ENCODE assay signal across 8 mouse cellular contexts in the genomic region with DNA sequence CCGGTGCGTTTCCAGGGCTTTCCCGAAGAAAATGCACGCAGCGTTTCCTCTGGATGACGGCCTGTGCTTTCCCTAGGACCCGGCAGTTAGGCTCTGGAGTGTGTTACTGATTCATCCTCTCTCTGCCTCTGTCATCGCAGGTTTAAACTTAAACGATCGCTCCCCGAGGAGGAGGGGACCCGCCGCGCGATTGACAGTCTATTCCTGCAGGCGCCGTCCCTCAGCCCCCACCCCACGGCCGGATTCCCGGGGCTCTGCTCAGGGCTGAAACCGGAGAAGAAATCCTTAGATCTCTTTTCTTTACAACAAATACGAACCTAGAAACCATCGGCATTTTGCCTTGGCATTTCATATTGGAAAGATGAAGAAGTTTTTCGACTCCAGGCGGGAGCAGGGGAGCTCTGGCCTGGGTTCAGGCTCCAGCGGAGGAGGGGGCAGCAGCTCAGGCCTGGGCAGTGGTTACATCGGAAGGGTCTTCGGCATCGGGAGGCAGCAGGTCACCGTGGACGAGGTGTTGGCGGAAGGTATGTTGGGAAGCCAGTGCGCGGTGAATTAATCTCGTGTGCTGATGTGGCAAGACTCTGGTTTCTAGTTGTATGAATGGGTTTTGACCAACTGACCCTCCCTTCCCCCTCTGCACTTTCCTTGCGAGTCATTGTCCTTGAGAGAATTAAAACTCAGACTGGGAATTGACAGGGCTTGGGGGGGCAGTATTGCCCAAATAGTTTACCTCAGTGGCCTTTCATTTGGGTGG. TPM values are rescaled to one million over a fixed set of nuclear protein-coding genes. Genes with fewer than 3 reads are reported as not detected.
DNase-seq lines count a peak whose midpoint lies in the region; ATAC-seq and TF ChIP-seq lines count a peak whose summit lies in the region.

No protein-coding gene starts in this region.

- peak overlapping the region; percentile 99 for H3K27ac ChIP-seq in gastrocnemius, adult 2 months
- H3K27ac ChIP-seq in embryonic facial prominence, embryonic 15.5 days (replicated peaks): peak overlapping the region; percentile 98
- H3K27ac ChIP-seq in limb, embryonic 10.5 days: peak overlapping the region; percentile 94
- H3K27ac ChIP-seq in midbrain, embryonic 10.5 days (replicated peaks): peak overlapping the region; percentile 97

- intact Hi-C loops in gastrocnemius, adult 2 months (cut with DNase I): loop anchor here (5.0 kb wide), 2 partner anchors 33 to 37 kb away; no protein-coding TSS in a partner anchor
- intact Hi-C loops in heart, postnatal 36 days (cut with DNase I): loop anchor here (1.0 to 2.0 kb wide), 4 partner anchors 17 to 67 kb away; no protein-coding TSS in a partner anchor

- TF ChIP-seq CTCF in gastrocnemius, adult 2 months (IDR thresholded peaks at IDR 0.05): no peak

- peak; percentile 42 for DNase-seq in gastrocnemius, adult 2 months
- no peak for DNase-seq in gastrocnemius, postnatal 25 days
- DNase-seq in R1 (ENCODE audit: low read depth, low spot score): peak; percentile 60
- DNase-seq in heart, postnatal 36 days: peak; percentile 31 to 52
- DNase-seq in limb, embryonic 10.5 days (ENCODE audit: low spot score): peak; percentile 58
- no peak for DNase-seq in midbrain, embryonic 10.5 days (ENCODE audit: low spot score)
- DNase-seq in testis, postnatal 10 days (ENCODE audit: low spot score): peak; percentile 66

- H3K9ac ChIP-seq in embryonic facial prominence, embryonic 15.5 days: peak overlapping the region; percentile 91

- 1% methylated on average over 36 of the region's 36 CpGs for WGBS in embryonic facial prominence, embryonic 15.5 days
- WGBS in limb, embryonic 10.5 days: under 1% methylated on average over 36 of the region's 36 CpGs
- under 1% methylated on average over 36 of the region's 36 CpGs for WGBS in midbrain, embryonic 10.5 days

- 0 out of 2 replicates have a peak, but pooled peaks cover 8% of the 10 kb centered on the region for H3K36me3 ChIP-seq in embryonic facial prominence, embryonic 15.5 days
- H3K36me3 ChIP-seq in limb, embryonic 10.5 days: peaks cover 13% of the 10 kb centered on the region
- H3K36me3 ChIP-seq in midbrain, embryonic 10.5 days: peaks cover 6% of the 10 kb centered on the region; the same call in 1 of the 2 replicates

- H3K4me3 ChIP-seq in gastrocnemius, adult 2 months: peak overlapping the region; percentile 92
- peak overlapping the region; percentile 98 for H3K4me3 ChIP-seq in embryonic facial prominence, embryonic 15.5 days (replicated peaks)
- H3K4me3 ChIP-seq in limb, embryonic 10.5 days: peak overlapping the region; percentile 87
- peak overlapping the region; percentile 83 for H3K4me3 ChIP-seq in midbrain, embryonic 10.5 days

- no peaks in the 10 kb centered on the region for H3K9me3 ChIP-seq in embryonic facial prominence, embryonic 15.5 days (replicated peaks)
- no peaks in the 10 kb centered on the region for H3K9me3 ChIP-seq in limb, embryonic 10.5 days (replicated peaks)
- no peaks in the 10 kb centered on the region for H3K9me3 ChIP-seq in midbrain, embryonic 10.5 days (replicated peaks)

- peaks cover 35% of the 10 kb centered on the region for H3K4me1 ChIP-seq in embryonic facial prominence, embryonic 15.5 days
- peaks cover 32% of the 10 kb centered on the region for H3K4me1 ChIP-seq in limb, embryonic 10.5 days
- peaks cover 36% of the 10 kb centered on the region for H3K4me1 ChIP-seq in midbrain, embryonic 10.5 days

- H3K4me2 ChIP-seq in embryonic facial prominence, embryonic 15.5 days (replicated peaks): peak overlapping the region; percentile 66

- H3K27me3 ChIP-seq in embryonic facial prominence, embryonic 15.5 days: no peaks in the 10 kb centered on the region
- H3K27me3 ChIP-seq in limb, embryonic 10.5 days (ENCODE audit: low read depth, poor library complexity, severe bottlenecking): no peaks in the 10 kb centered on the region
- no peaks in the 10 kb centered on the region for H3K27me3 ChIP-seq in midbrain, embryonic 10.5 days (ENCODE audit: low read depth, poor library complexity, severe bottlenecking)

- peak; percentile 56; the same call in 1 of the 2 replicates for ATAC-seq in embryonic facial prominence, embryonic 15.5 days (ENCODE audit: insufficient number of reproducible peaks, low FRiP score, low TSS enrichment, low read depth)

RNA-seq across cellular contexts. Expression of gene Aak1, which starts 0.6 kb away (rescaled TPM):
- total RNA-seq in gastrocnemius, adult 2 months (2021): 10 to 100 TPM; 32.0 to 44.5 TPM
- total RNA-seq in gastrocnemius, postnatal 25 days (2021): 10 to 100 TPM; 33.1 to 33.3 TPM
- polyA plus RNA-seq in embryonic facial prominence, embryonic 15.5 days (2015; fragmentation: Nextera tagmentation; extraction: Ambion mirVana): 15.2 and 16.7 TPM in 2 replicates
- total RNA-seq in heart, postnatal 36 days (2021): 10 to 100 TPM; 71.1 to 75.1 TPM
- 11.2 and 13.3 TPM in 2 replicates for polyA plus RNA-seq in limb, embryonic 10.5 days (2016; fragmentation: Nextera tagmentation; extraction: Ambion mirVana)
- 10.2 and 15.4 TPM in 2 replicates for polyA plus RNA-seq in midbrain, embryonic 10.5 days (2016; fragmentation: Nextera tagmentation; extraction: Ambion mirVana)

RNA-seq across cellular contexts. Expression of gene Anxa4, which starts 56.5 kb away (rescaled TPM):
- 10 to 100 TPM; 18.7 to 21.4 TPM for total RNA-seq in gastrocnemius, adult 2 months (2021)
- 10 to 100 TPM; 13.4 to 19.7 TPM for total RNA-seq in gastrocnemius, postnatal 25 days (2021)
- 50.0 and 50.7 TPM in 2 replicates for polyA plus RNA-seq in embryonic facial prominence, embryonic 15.5 days (2015; fragmentation: Nextera tagmentation; extraction: Ambion mirVana)
- total RNA-seq in heart, postnatal 36 days (2021): 10 to 100 TPM; 36.1 to 42.0 TPM
- 4.1 and 7.5 TPM in 2 replicates for polyA plus RNA-seq in limb, embryonic 10.5 days (2016; fragmentation: Nextera tagmentation; extraction: Ambion mirVana)
- 4.5 and 5.2 TPM in 2 replicates for polyA plus RNA-seq in midbrain, embryonic 10.5 days (2016; fragmentation: Nextera tagmentation; extraction: Ambion mirVana)

Comparison
In these comparisons a context has a peak if more than half of its experiments do, and no peak if none do; other contexts are left out.
1. DNase-seq: peak in gastrocnemius, adult 2 months (single experiment), R1 (single experiment), heart, postnatal 36 days (2 of 2), limb, embryonic 10.5 days (single experiment) and testis, postnatal 10 days (single experiment); none in gastrocnemius, postnatal 25 days (single experiment) and midbrain, embryonic 10.5 days (single experiment).
2. Peak in every context shown above with its lines, with median percentiles within 50 percentile points of each other: H3K27ac ChIP-seq and H3K4me3 ChIP-seq.